Mouse (Mus musculus) testis, adult 2 months (tissue): ENCODE results near the gene Enpp7. TPM values are rescaled to one million over a fixed set of nuclear protein-coding genes. Genes with fewer than 3 reads are reported as not detected.

Experiments
- H3K27ac ChIP-seq: fragments of 200-500 bp; 2 replicates; pipeline ENCODE4 v1.5.1; 2012; ENCODE audit warnings: low read depth, low read length; ENCODE audit not compliant: control insufficient read depth, insufficient read depth
- H3K27me3 ChIP-seq: fragments of 200-500 bp; 2 replicates; pipeline ENCODE4 v1.6.1; 2012; ENCODE audit warnings: mild to moderate bottlenecking, low read length, moderate library complexity; ENCODE audit not compliant: control insufficient read depth, insufficient read depth
- H3K36me3 ChIP-seq: fragments of 200-500 bp; 2 replicates; pipeline ENCODE4 v1.6.1; 2012; ENCODE audit warnings: mild to moderate bottlenecking, low read length; ENCODE audit not compliant: control insufficient read depth, insufficient read depth
- H3K4me1 ChIP-seq: fragments of 200-500 bp; 2 replicates; pipeline ENCODE4 v1.6.1; 2012; ENCODE audit warnings: low read length; ENCODE audit not compliant: control insufficient read depth, insufficient read depth
- H3K4me3 ChIP-seq: fragments of 200-500 bp; 2 replicates; pipeline ENCODE4 v1.5.1; 2012; ENCODE audit warnings: low read depth, mild to moderate bottlenecking, low read length, moderate library complexity, mixed read lengths; ENCODE audit not compliant: control insufficient read depth
- CTCF ChIP-seq: fragments of 200-500 bp; IDR thresholded peaks from 2 replicates; pipeline ENCODE4 v1.5.1; 2012; ENCODE audit warnings: low read depth, mild to moderate bottlenecking, inconsistent platforms, low read length, moderate library complexity; ENCODE audit not compliant: control insufficient read depth, insufficient read depth, insufficient replicate concordance
- POLR2A ChIP-seq: fragments of 200-500 bp; IDR thresholded peaks from 2 replicates; pipeline ENCODE4 v1.6.1; 2012; ENCODE audit warnings: low read depth, mild to moderate bottlenecking, inconsistent platforms, low read length, moderate library complexity; ENCODE audit not compliant: control insufficient read depth
- polyA plus RNA-seq: library from polyadenylated mRNA; depleted of rRNA; stranded (reverse); fragments of >200 nt; gene quantifications from 2 replicates; pipeline ENCODE4 v1.2.3, GENCODE M21; 2012

The Enpp7 gene
- polyA plus RNA-seq, 1 experiment, result not detected

DNA sequence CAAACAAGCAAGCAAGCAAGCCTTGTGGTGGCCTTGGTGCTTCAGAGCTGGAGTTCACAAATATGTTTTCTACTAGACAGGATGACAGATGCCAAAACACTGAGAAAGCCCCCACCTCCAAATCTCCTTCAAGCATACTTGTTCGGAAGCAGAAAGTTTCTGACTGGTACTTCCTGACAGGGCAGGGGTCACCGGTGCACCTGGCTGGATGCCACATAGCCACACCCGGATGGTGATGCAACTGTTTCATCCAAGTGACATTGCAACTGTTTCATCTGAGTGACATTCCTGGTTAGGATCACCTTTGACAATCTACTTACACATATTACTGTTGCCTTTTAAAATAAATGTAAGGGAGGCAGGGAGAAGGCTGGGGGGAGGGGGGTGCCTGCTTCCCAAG is 9.2 kb downstream of the Enpp7 start:
- no peak overlapping the region for H3K27ac ChIP-seq
- no peak for TF ChIP-seq POLR2A
- TF ChIP-seq CTCF, result no peak
- H3K36me3 ChIP-seq, result no peaks in the 10 kb centered on the region
- no peaks in the 10 kb centered on the region for H3K27me3 ChIP-seq
- H3K4me3 ChIP-seq, result no peak overlapping the region
- H3K4me1 ChIP-seq, result peaks cover 19% of the 10 kb centered on the region

- peaks cover 19% of the 10 kb centered on the region for H3K4me1 ChIP-seq
- H3K27ac ChIP-seq, result no peak overlapping the region
- H3K27me3 ChIP-seq, result no peaks in the 10 kb centered on the region
- no peak for TF ChIP-seq POLR2A
- TF ChIP-seq CTCF, result peak; percentile 64; the same call in 1 of the 2 replicates
- no peaks in the 10 kb centered on the region for H3K36me3 ChIP-seq
- peak overlapping the region; percentile 56 for H3K4me3 ChIP-seq
Measured at GRCm38 (mm10) chr11:118998540-118999265, 10.7 kb downstream of the Enpp7 start.

- H3K27me3 ChIP-seq, result no peaks in the 10 kb centered on the region
- TF ChIP-seq POLR2A, result no peak
- 0 out of 2 replicates have a peak, but pooled peaks have one; percentile 1 for TF ChIP-seq CTCF
- H3K4me3 ChIP-seq, result peak overlapping the region; percentile 56
- no peaks in the 10 kb centered on the region for H3K36me3 ChIP-seq
- peaks cover 19% of the 10 kb centered on the region for H3K4me1 ChIP-seq
- no peak overlapping the region for H3K27ac ChIP-seq
Measured at GRCm38 (mm10) chr11:118999361-118999804, 11.4 kb downstream of the Enpp7 start.

GRCm38 (mm10) chr11:119000877-119001276 is 12.9 kb downstream of the Enpp7 start:
- H3K27me3 ChIP-seq, result no peaks in the 10 kb centered on the region
- H3K27ac ChIP-seq, result no peak overlapping the region
- no peak overlapping the region for H3K4me3 ChIP-seq
- H3K4me1 ChIP-seq, result peaks cover 19% of the 10 kb centered on the region
- peak; percentile 49; the same call in 1 of the 2 replicates for TF ChIP-seq CTCF
- no peak for TF ChIP-seq POLR2A
- H3K36me3 ChIP-seq, result no peaks in the 10 kb centered on the region

- no peak overlapping the region for H3K4me3 ChIP-seq
- H3K27me3 ChIP-seq, result no peaks in the 10 kb centered on the region
- peaks cover 19% of the 10 kb centered on the region for H3K4me1 ChIP-seq
- TF ChIP-seq POLR2A (no peak), CTCF (no peak)
- no peaks in the 10 kb centered on the region for H3K36me3 ChIP-seq
- H3K27ac ChIP-seq, result no peak overlapping the region
Measured at GRCm38 (mm10) chr11:119001493-119002128, 13.6 kb downstream of the Enpp7 start.

DNA sequence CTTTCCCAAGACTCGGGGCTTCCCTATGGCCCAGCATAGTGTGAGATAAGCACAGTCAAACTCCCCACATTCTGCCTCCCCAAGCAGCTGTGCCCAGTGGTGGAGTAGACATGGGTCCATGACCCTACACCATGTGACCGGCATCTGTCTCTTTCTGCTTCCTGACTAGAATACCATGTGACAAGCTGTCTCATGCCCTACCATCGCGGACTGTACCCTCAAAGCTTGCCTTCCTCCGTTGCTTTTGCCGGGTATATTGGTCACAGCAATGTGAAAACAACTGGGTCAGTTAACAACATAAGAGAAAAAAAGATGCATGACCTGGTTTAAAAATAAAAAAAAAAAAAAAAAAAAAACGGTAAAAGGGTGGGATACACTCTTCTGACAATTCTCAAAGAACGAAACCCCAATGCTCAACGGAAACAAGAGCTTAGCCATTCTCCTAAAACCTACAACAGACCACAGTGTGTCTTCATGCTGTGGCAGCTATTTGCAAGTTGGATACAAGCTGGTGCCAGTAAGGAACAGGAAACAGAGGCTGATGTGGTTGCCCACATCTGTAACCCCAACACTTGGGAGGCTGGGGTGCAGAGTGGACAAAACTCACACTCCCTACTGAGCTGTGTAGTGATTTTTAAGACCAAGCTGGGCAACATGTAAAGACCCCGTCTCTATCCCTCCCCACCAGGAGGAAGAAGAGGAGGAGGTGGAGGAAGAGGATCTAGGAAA is 17.7 kb downstream of the Enpp7 start:
- H3K27ac ChIP-seq, result no peak overlapping the region
- H3K36me3 ChIP-seq, result no peaks in the 10 kb centered on the region
- H3K27me3 ChIP-seq, result no peaks in the 10 kb centered on the region
- peaks cover 17% of the 10 kb centered on the region for H3K4me1 ChIP-seq
- TF ChIP-seq POLR2A (no peak), CTCF (no peak)
- H3K4me3 ChIP-seq, result no peak overlapping the region

- Histone ChIP-seq H3K27ac (no peak overlapping the region), H3K4me3 (no peak overlapping the region), H3K36me3 (no peaks in the 10 kb centered on the region), H3K4me1 (peaks cover 17% of the 10 kb centered on the region), H3K27me3 (no peaks in the 10 kb centered on the region)
- no peak for TF ChIP-seq POLR2A
- TF ChIP-seq CTCF, result peak; percentile 32; the same call in 1 of the 2 replicates
Measured at GRCm38 (mm10) chr11:119006462-119006861, 18.5 kb downstream of the Enpp7 start.
